Mouse (Mus musculus) liver, embryonic 11.5 days (tissue): ENCODE results near the gene Pitpnm2. TPM values are rescaled to one million over a fixed set of nuclear protein-coding genes. Genes with fewer than 3 reads are reported as not detected.

Experiments used
- ATAC-seq: fragments of 200-750 bp; cut with Nextera tagmentation; replicated peaks from 2 replicates; pipeline ENCODE4 v1.8.0; 2017; ENCODE audit warnings: moderate number of reproducible peaks, mild to moderate bottlenecking, moderate TSS enrichment, moderate library complexity; ENCODE audit not compliant: low FRiP score
- DNase-seq: peaks from one replicate; pipeline ENCODE4 v3.0.0-alpha.2; 2017; ENCODE audit warnings: low spot score
- H3K27ac ChIP-seq: fragments of 300-500 bp; sonication (generic); 2 replicates; pipeline ENCODE4 v1.5.1; 2014; ENCODE audit warnings: mild to moderate bottlenecking, low read depth, low read length, control low read depth
- H3K27me3 ChIP-seq: fragments of 300-500 bp; sonication (generic); replicated peaks from 2 replicates; pipeline ENCODE4 v1.6.1; 2014; ENCODE audit warnings: low read length, mixed read lengths; ENCODE audit not compliant: control insufficient read depth, insufficient read depth
- H3K36me3 ChIP-seq: fragments of 300-500 bp; sonication (generic); 2 replicates; pipeline ENCODE4 v1.6.1; 2014; ENCODE audit warnings: mild to moderate bottlenecking, low read length, moderate library complexity, mixed read lengths; ENCODE audit not compliant: control insufficient read depth, insufficient read depth
- H3K4me1 ChIP-seq: fragments of 300-500 bp; sonication (generic); replicated peaks from 2 replicates; pipeline ENCODE4 v1.6.1; 2014; ENCODE audit warnings: low read length, mixed read lengths; ENCODE audit not compliant: control insufficient read depth, insufficient read depth
- H3K4me2 ChIP-seq: fragments of 300-500 bp; sonication (generic); 2 replicates; pipeline ENCODE4 v1.6.1; 2014; ENCODE audit warnings: mild to moderate bottlenecking, control low read depth, moderate library complexity
- H3K4me3 ChIP-seq: fragments of 300-500 bp; sonication (generic); 2 replicates; pipeline ENCODE4 v1.5.1; 2014; ENCODE audit warnings: low read depth, low read length, control low read depth
- H3K9ac ChIP-seq: fragments of 300-500 bp; sonication (generic); 2 replicates; pipeline ENCODE4 v1.6.1; 2014; ENCODE audit warnings: low read depth, low read length, control low read depth
- H3K9me3 ChIP-seq: fragments of 300-500 bp; sonication (generic); 2 replicates; pipeline ENCODE4 v1.6.1; 2016; ENCODE audit warnings: low read length, inconsistent platforms, mixed read lengths; ENCODE audit not compliant: control insufficient read depth
- WGBS: fragments of 180-500 bp; shearing (Covaris S2); extraction: QIAGEN DNeasy Blood & Tissue Kit; methylation state at CpG from one replicate; pipeline ENCODE4 v1.1.7; 2014; 5-methylcytosine and 5-hydroxymethylcytosine counted together
- polyA plus RNA-seq: library from polyadenylated mRNA; unstranded; fragments of >200 nt; fragmentation: Nextera tagmentation; extraction: Ambion mirVana; gene quantifications from 2 replicates; pipeline ENCODE4 v1.2.1, GENCODE M21; 2014

The Pitpnm2 gene
- polyA plus RNA-seq, 1 experiment from 2014 or later = 5.9 TPM

DNA sequence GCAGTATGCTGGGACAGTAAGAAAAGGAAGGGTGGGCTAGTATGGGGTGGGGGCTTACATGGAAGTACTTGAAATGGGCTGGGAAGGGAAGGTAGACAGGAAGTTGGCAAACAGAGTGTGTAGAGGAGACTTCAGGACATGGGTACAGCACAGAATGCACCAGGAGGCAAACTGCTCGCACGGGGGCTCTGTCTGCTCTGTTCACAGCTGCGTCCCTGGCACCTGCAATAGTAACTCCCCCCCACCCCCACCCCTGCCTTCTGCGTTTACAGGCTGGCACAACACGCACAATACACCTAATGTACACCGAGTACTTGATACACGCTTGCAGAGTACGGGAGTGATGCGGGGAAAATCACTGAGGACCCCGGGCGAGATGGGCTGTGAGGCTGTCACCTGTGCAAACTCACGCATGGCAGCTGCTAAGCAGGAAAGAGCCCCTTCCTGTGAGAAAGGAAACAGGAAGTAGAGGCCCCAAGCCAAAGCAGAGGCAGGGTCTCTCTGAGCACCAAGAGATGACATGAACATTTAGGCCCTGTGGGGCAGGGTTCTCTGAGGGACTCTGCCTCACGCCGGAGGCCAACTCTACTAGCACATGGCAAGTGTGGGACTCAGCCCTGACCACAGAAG lies 34.9 kb downstream of the Pitpnm2 start:
- ATAC-seq (no peak), DNase-seq (no peak)
- Histone ChIP-seq H3K4me3 (no peak overlapping the region), H3K27me3 (no peaks in the 10 kb centered on the region), H3K4me1 (peaks cover 46% of the 10 kb centered on the region), H3K4me2 (no peak overlapping the region), H3K9me3 (no peaks in the 10 kb centered on the region), H3K9ac (no peak overlapping the region), H3K36me3 (peaks cover 5% of the 10 kb centered on the region; the same call in 1 of the 2 replicates), H3K27ac (peak overlapping the region; percentile 35)
- 64% methylated on average over 14 of the region's 14 CpGs for WGBS

DNA sequence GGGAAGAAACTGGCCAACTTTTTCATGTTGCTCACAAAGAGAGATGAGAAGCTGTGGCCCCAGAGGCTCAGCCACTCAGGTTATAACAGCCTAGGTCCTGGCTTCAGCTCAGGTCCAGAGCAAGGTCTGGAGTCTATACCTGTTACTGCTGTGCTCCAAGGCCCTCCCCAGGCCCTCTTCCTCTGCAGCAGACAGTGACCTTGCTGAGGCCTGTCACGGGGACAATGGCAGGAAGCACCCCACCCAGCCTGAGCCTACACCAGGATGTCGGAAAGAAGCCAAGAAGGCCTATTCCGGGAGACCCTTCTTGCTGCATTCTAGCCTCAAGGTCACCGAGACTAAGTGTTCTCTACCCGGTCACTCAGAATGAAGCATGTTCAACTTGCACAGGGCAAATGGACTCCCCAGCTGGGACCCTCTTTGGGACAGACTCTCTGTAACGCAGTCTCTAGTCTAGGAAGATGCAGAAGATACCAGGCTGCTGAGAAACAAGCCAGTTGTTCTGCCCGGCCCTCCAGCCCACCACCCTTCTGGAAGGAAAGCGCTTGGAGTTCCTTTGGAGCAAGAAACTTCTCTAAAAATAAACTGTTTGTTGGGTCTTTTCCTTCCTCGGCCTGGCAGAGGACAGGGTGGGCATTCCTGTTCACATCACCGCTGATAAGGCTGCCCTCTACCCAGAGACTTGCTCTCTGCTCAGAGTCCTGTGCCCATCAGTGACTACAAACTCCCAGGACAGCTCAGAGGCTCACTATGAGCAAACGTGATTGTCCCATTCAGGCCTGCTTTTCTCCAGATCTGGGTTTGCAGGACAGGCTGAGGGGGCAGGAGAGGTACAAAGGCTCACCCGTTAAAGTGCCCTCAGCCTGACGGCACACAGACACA lies 35.7 kb downstream of the Pitpnm2 start:
- Histone ChIP-seq H3K4me2 (no peak overlapping the region), H3K36me3 (peaks cover 5% of the 10 kb centered on the region; the same call in 1 of the 2 replicates), H3K4me3 (no peak overlapping the region), H3K27ac (peak overlapping the region; percentile 35), H3K9ac (no peak overlapping the region), H3K9me3 (no peaks in the 10 kb centered on the region), H3K27me3 (no peaks in the 10 kb centered on the region), H3K4me1 (peaks cover 50% of the 10 kb centered on the region)
- no peak for ATAC-seq
- DNase-seq = no peak
- WGBS = 60% methylated on average over 13 of the region's 13 CpGs

DNA sequence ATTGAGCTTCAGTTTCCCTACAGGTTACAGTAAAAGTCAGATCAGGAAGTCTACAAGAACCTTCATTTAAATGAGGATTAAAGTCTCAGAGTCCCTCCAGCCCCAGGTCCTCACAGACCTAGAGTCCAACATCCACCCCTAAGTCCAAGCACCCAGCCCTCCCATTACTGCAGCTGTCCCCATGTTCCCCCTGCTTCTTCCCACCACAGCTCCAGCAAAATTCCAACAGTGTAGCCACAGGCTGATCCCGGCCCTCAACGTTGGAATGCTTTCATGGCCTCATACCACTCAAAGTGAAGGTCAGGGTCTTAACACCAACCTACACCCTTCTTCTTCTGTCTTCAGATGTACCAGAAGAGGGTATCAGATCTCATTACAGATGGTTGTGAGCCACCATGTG lies 37.9 kb downstream of the Pitpnm2 start:
- Histone ChIP-seq H3K36me3 (peaks cover 5% of the 10 kb centered on the region; the same call in 1 of the 2 replicates), H3K9me3 (no peaks in the 10 kb centered on the region), H3K4me3 (no peak overlapping the region), H3K27me3 (no peaks in the 10 kb centered on the region), H3K9ac (no peak overlapping the region), H3K4me2 (no peak overlapping the region), H3K27ac (no peak overlapping the region), H3K4me1 (peaks cover 71% of the 10 kb centered on the region)
- no peak for ATAC-seq
- DNase-seq = no peak
- 88% methylated on average over 2 of the region's 2 CpGs for WGBS

- H3K4me3 ChIP-seq = no peak overlapping the region
- no peak overlapping the region for H3K4me2 ChIP-seq
- peaks cover 5% of the 10 kb centered on the region; the same call in 1 of the 2 replicates for H3K36me3 ChIP-seq
- no peaks in the 10 kb centered on the region for H3K9me3 ChIP-seq
- DNase-seq = no peak
- H3K4me1 ChIP-seq = peaks cover 76% of the 10 kb centered on the region
- no peaks in the 10 kb centered on the region for H3K27me3 ChIP-seq
- ATAC-seq = no peak
- H3K9ac ChIP-seq = no peak overlapping the region
- WGBS = 92% methylated on average over 8 of the region's 8 CpGs
- H3K27ac ChIP-seq = no peak overlapping the region
Observed at GRCm38 (mm10) chr5:124211234-124211633, 38.3 kb downstream of the Pitpnm2 start.

- Histone ChIP-seq H3K9ac (no peak overlapping the region), H3K27ac (peak overlapping the region; percentile 67; the same call in 1 of the 2 replicates), H3K36me3 (peaks cover 5% of the 10 kb centered on the region; the same call in 1 of the 2 replicates), H3K27me3 (no peaks in the 10 kb centered on the region), H3K4me1 (peaks cover 79% of the 10 kb centered on the region), H3K4me3 (no peak overlapping the region), H3K9me3 (no peaks in the 10 kb centered on the region), H3K4me2 (0 out of 2 replicates have a peak overlapping the region, but pooled peaks have one; percentile 11)
- DNase-seq (no peak), ATAC-seq (no peak)
- WGBS = 68% methylated on average over 18 of the region's 18 CpGs
Observed at GRCm38 (mm10) chr5:124210281-124211016, 39.1 kb downstream of the Pitpnm2 start.

- H3K36me3 ChIP-seq = 0 out of 2 replicates have a peak, but pooled peaks cover under 1% of the 10 kb centered on the region
- ATAC-seq (peak; percentile 91), DNase-seq (no peak)
- H3K27me3 ChIP-seq = no peaks in the 10 kb centered on the region
- H3K4me2 ChIP-seq = peak overlapping the region; percentile 46
- peaks cover 79% of the 10 kb centered on the region for H3K4me1 ChIP-seq
- 0 out of 2 replicates have a peak overlapping the region, but pooled peaks have one; percentile 6 for H3K9ac ChIP-seq
- WGBS = 30% methylated on average over 6 of the region's 6 CpGs
- H3K27ac ChIP-seq = peak overlapping the region; percentile 67
- H3K4me3 ChIP-seq = no peak overlapping the region
- no peaks in the 10 kb centered on the region for H3K9me3 ChIP-seq
Observed at GRCm38 (mm10) chr5:124209850-124210249, 39.7 kb downstream of the Pitpnm2 start.

DNA sequence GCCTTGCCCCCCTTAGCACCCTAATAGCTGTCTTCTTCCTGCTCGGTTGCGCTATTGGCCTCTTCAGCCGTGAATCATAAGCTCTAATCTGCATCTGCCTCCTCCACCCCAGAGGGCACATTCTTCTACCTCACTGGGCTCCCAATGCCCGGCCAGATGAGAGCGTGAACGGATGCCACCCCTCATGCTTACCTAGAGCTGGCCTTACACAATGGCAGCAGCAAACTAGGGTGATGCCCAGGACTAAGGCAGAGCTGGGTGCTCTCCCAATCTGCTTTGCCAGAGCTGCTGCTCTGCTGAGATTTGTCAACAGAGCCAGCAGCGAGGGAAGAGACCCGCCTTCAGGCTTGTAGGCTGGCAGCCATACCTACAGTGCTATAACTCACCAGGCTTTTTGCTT lies 41.5 kb downstream of the Pitpnm2 start:
- H3K27ac ChIP-seq = peak overlapping the region; percentile 16; the same call in 1 of the 2 replicates
- ATAC-seq (no peak), DNase-seq (no peak)
- H3K4me2 ChIP-seq = no peak overlapping the region; the same call in 1 of the 2 replicates
- no peak overlapping the region for H3K9ac ChIP-seq
- no peaks in the 10 kb centered on the region for H3K27me3 ChIP-seq
- whole genome bisulfite sequencing = 76% methylated on average over 8 of the region's 8 CpGs
- no peaks in the 10 kb centered on the region for H3K9me3 ChIP-seq
- peaks cover 80% of the 10 kb centered on the region for H3K4me1 ChIP-seq
- H3K4me3 ChIP-seq = no peak overlapping the region
- H3K36me3 ChIP-seq = no peaks in the 10 kb centered on the region

GRCm38 (mm10) chr5:124206481-124207038 lies 43.0 kb downstream of the Pitpnm2 start:
- H3K36me3 ChIP-seq = no peaks in the 10 kb centered on the region
- H3K9me3 ChIP-seq = no peaks in the 10 kb centered on the region
- H3K4me2 ChIP-seq = no peak overlapping the region
- no peaks in the 10 kb centered on the region for H3K27me3 ChIP-seq
- peak overlapping the region; percentile 26; the same call in 1 of the 2 replicates for H3K27ac ChIP-seq
- no peak overlapping the region for H3K4me3 ChIP-seq
- 57% methylated on average over 13 of the region's 13 CpGs for WGBS
- H3K9ac ChIP-seq = no peak overlapping the region
- DNase-seq (no peak), ATAC-seq (peak; percentile 10; the same call in 1 of the 2 replicates)
- peaks cover 90% of the 10 kb centered on the region for H3K4me1 ChIP-seq
